Mouse (Mus musculus) MEL (cell line): ENCODE results near the gene Pcgf2. TPM values are rescaled to one million over a fixed set of nuclear protein-coding genes. Genes with fewer than 3 reads are reported as not detected.

Experiments used
- DNase-seq: peaks from one replicate; pipeline ENCODE4 v3.0.0; 2011; ENCODE audit warnings: low read depth, low spot score
- H3K27ac ChIP-seq: 2 replicates; pipeline ENCODE4 v1.5.1; 2012; ENCODE audit warnings: low read depth, mild to moderate bottlenecking, control low read depth, low read length, moderate library complexity; ENCODE audit not compliant: control insufficient read depth
- H3K27me3 ChIP-seq, 2 experiments: fragments of 150-350 bp in 1 of 2; sonication (generic) in 1 of 2; 2 replicates each; pipeline ENCODE4 v1.6.1; 2012; ENCODE audit warnings: low read length in 2 of 2, mild to moderate bottlenecking in 2 of 2, improper control_type of control experiment in 1 of 2, moderate library complexity in 1 of 2; ENCODE audit not compliant: insufficient read depth in 2 of 2, control insufficient read depth in 1 of 2
- H3K36me3 ChIP-seq, 2 experiments: 2 replicates each; pipeline ENCODE4 v1.6.1; 2012 to 2014; ENCODE audit warnings: low read length in 2 of 2, improper control_type of control experiment in 1 of 2, inconsistent platforms in 1 of 2, mild to moderate bottlenecking in 1 of 2; ENCODE audit not compliant: insufficient read depth in 2 of 2, control insufficient read depth in 1 of 2
- H3K4me1 ChIP-seq, 2 experiments: fragments of 150-350 bp in 1 of 2; sonication (generic) in 1 of 2; 2 replicates each; pipeline ENCODE4 v1.6.1; 2012; ENCODE audit warnings: low read length in 2 of 2, improper control_type of control experiment in 1 of 2, mild to moderate bottlenecking in 1 of 2; ENCODE audit not compliant: insufficient read depth in 2 of 2, control insufficient read depth in 1 of 2
- H3K4me3 ChIP-seq, 2 experiments: fragments of 150-350 bp in 1 of 2; sonication (generic) in 1 of 2; 2 replicates each; pipeline ENCODE4 v1.5.1; 2012; ENCODE audit warnings: low read depth in 2 of 2, low read length in 2 of 2, mild to moderate bottlenecking in 2 of 2, moderate library complexity in 2 of 2, control low read depth in 1 of 2, improper control_type of control experiment in 1 of 2; ENCODE audit not compliant: control insufficient read depth in 1 of 2, insufficient read depth in 1 of 2
- H3K79me2 ChIP-seq: 2 replicates; pipeline ENCODE4 v1.6.1; 2012; ENCODE audit warnings: mild to moderate bottlenecking, low read length, moderate library complexity; ENCODE audit not compliant: control insufficient read depth, poor library complexity, insufficient read depth
- H3K9ac ChIP-seq: 2 replicates; pipeline ENCODE4 v1.6.1; 2012; ENCODE audit warnings: low read depth, mild to moderate bottlenecking, control low read depth, low read length, moderate library complexity; ENCODE audit not compliant: control insufficient read depth, poor library complexity, severe bottlenecking
- H3K9me3 ChIP-seq: fragments of 150-350 bp; sonication (generic); replicated peaks from 2 replicates; pipeline ENCODE4 v1.6.1; 2012; ENCODE audit warnings: mild to moderate bottlenecking, low read length, improper control_type of control experiment, moderate library complexity; ENCODE audit not compliant: insufficient read depth
- CHD2 ChIP-seq: IDR thresholded peaks from 2 replicates; pipeline ENCODE4 v1.6.1; 2011; ENCODE audit warnings: low read length, improper control_type of control experiment
- CTCF ChIP-seq, 3 experiments: IDR thresholded peaks in 2 of 3; conservative IDR thresholded peaks in 1 of 3; 2 replicates each; pipeline ENCODE4 v1.5.1; 2011 to 2012; ENCODE audit warnings: low read length in 3 of 3, low read depth in 2 of 3, mild to moderate bottlenecking in 2 of 3, improper control_type of control experiment in 1 of 3, inconsistent platforms in 1 of 3, mixed read lengths in 1 of 3, moderate library complexity in 1 of 3; ENCODE audit not compliant: control insufficient read depth in 1 of 3, insufficient read depth in 1 of 3, poor library complexity in 1 of 3, severe bottlenecking in 1 of 3
- ELF1 ChIP-seq: IDR thresholded peaks from 2 replicates; pipeline ENCODE4 v1.6.1; 2014; ENCODE audit warnings: low read depth, mild to moderate bottlenecking, inconsistent platforms, low read length, improper control_type of control experiment, moderate library complexity
- ETS1 ChIP-seq: IDR thresholded peaks from 2 replicates; pipeline ENCODE4 v1.6.1; 2012; ENCODE audit warnings: low read depth, mild to moderate bottlenecking, inconsistent platforms, low read length, improper control_type of control experiment, moderate library complexity
- GABPA ChIP-seq: IDR thresholded peaks from 2 replicates; pipeline ENCODE4 v1.6.1; 2012; ENCODE audit warnings: low read depth, mild to moderate bottlenecking, inconsistent platforms, low read length, improper control_type of control experiment, moderate library complexity
- HCFC1 ChIP-seq: IDR thresholded peaks from 2 replicates; pipeline ENCODE4 v1.6.1; 2012; ENCODE audit warnings: low read depth, mild to moderate bottlenecking, inconsistent platforms, low read length, improper control_type of control experiment, moderate library complexity
- JUND ChIP-seq: IDR thresholded peaks from 2 replicates; pipeline ENCODE4 v1.6.1; 2011; ENCODE audit warnings: low read depth, mild to moderate bottlenecking, improper control_type of control experiment, low read length
- MAFK ChIP-seq: IDR thresholded peaks from 2 replicates; pipeline ENCODE4 v1.6.1; 2011; ENCODE audit warnings: low read depth, mild to moderate bottlenecking, low read length, improper control_type of control experiment, borderline replicate concordance
- MEF2A ChIP-seq: IDR thresholded peaks from 2 replicates; pipeline ENCODE4 v1.6.1; 2014; ENCODE audit warnings: low read depth, mild to moderate bottlenecking, inconsistent platforms, low read length, improper control_type of control experiment; ENCODE audit not compliant: poor library complexity, insufficient replicate concordance, severe bottlenecking; ENCODE audit errors: extremely low read depth
- MYB ChIP-seq: IDR thresholded peaks from 2 replicates; pipeline ENCODE4 v1.6.1; 2011; ENCODE audit warnings: mild to moderate bottlenecking, low read depth, low read length, improper control_type of control experiment
- NRF1 ChIP-seq: IDR thresholded peaks from 2 replicates; pipeline ENCODE4 v1.6.1; 2014; ENCODE audit warnings: low read depth, mild to moderate bottlenecking, inconsistent platforms, low read length, improper control_type of control experiment, moderate library complexity; ENCODE audit not compliant: poor library complexity, insufficient read depth, severe bottlenecking
- RCOR1 ChIP-seq: IDR thresholded peaks from 2 replicates; pipeline ENCODE4 v1.6.1; 2012; ENCODE audit warnings: low read depth, mild to moderate bottlenecking, inconsistent platforms, low read length, improper control_type of control experiment
- SMC3 ChIP-seq: IDR thresholded peaks from 2 replicates; pipeline ENCODE4 v1.6.1; 2011; ENCODE audit warnings: low read depth, low read length, improper control_type of control experiment
- TCF12 ChIP-seq: IDR thresholded peaks from 2 replicates; pipeline ENCODE4 v1.6.1; 2014; ENCODE audit warnings: low read depth, mild to moderate bottlenecking, inconsistent platforms, low read length, improper control_type of control experiment, moderate library complexity
- USF1 ChIP-seq: IDR thresholded peaks from 2 replicates; pipeline ENCODE4 v1.6.1; 2014; ENCODE audit warnings: low read depth, mild to moderate bottlenecking, inconsistent platforms, low read length, improper control_type of control experiment, moderate library complexity
- ZMIZ1 ChIP-seq: IDR thresholded peaks from 2 replicates; pipeline ENCODE4 v1.6.1; 2012; ENCODE audit warnings: low read depth, mild to moderate bottlenecking, inconsistent platforms, low read length, improper control_type of control experiment, moderate library complexity
- ZNF384 ChIP-seq: IDR thresholded peaks from 2 replicates; pipeline ENCODE4 v1.6.1; 2012; ENCODE audit warnings: low read depth, mild to moderate bottlenecking, inconsistent platforms, low read length, improper control_type of control experiment
- polyA plus RNA-seq, 2 experiments: library from polyadenylated mRNA; stranded (reverse) in 1 of 2; unstranded in 1 of 2; fragments of >175 nt in 1 of 2; fragments of >200 nt in 1 of 2; gene quantifications; 2 replicates each; pipeline versions ENCODE4 v1.2.1 to v1.2.4; 2012; ENCODE audit warnings: low replicate concordance in 2 of 2, low read depth in 1 of 2; ENCODE audit not compliant: insufficient read length in 2 of 2, insufficient read depth in 1 of 2, missing spikeins in 1 of 2
- total RNA-seq: library from RNA; depleted of rRNA; stranded (reverse); fragments of 300-350 nt; gene quantifications from 2 replicates; pipeline ENCODE4 v1.2.3, GENCODE M21; 2012

The Pcgf2 gene
- total and polyA plus RNA-seq, 3 experiments, result 12.3 to 38.7 TPM; not detected in 1

DNA sequence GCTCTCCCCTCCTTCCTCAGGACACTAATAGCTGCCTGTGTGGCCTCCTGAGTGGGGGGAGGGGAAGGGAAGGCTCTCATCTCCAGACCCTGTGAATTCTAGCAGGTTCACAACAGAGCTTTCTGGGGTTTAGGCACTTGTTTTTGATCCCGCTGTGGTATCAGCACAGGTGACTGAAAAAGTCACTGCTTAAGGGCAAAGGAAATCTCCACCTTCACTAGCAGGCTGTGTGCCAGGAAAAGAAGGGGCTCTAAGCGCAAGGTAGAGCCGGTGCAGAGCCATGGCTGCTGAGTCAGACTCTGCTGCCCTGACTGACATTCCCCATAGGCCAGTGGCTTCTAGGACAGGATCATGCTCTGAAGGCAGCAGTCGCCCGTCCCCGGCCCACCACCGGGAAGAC lies 28.4 kb upstream of the Pcgf2 start:
- H3K4me3 ChIP-seq, result no peak overlapping the region
- peaks cover 1% of the 10 kb centered on the region; the same call in 1 of the 2 replicates for H3K79me2 ChIP-seq
- H3K27me3 ChIP-seq, result no peaks in the 10 kb centered on the region
- no peak overlapping the region for H3K27ac ChIP-seq
- peaks cover 0 to 14% of the 10 kb centered on the region in 2 experiments; a peak in 2 of 4 replicates for H3K36me3 ChIP-seq
- no peaks in the 10 kb centered on the region for H3K4me1 ChIP-seq
- DNase-seq, result no peak
- no peaks in the 10 kb centered on the region for H3K9me3 ChIP-seq
- no peak overlapping the region for H3K9ac ChIP-seq
- TF ChIP-seq RCOR1 (no peak), ETS1 (no peak), USF1 (no peak), CHD2 (no peak), SMC3 (no peak)
- TF ChIP-seq, all 39 proteins: peak for 0

DNA sequence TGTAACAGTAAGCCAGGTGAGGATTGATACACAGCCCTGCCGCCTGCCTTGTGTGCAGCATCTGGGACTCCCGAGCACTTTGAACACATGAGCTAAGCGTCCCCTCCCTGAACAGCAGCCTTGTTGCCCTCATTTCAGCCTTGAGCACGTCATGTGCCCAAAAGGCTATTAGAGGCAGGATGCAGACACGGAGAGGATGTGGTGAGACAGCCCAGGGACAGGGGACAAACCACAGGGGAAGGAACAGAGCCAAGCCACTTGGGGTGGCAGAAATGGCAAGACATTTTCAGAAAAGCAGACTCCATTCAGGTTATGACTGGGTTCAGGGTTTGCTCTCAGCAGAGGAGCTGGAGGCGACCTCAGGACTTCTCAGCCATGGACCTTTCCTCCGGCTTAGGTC lies 28.0 kb upstream of the Pcgf2 start:
- Histone ChIP-seq H3K9me3 (no peaks in the 10 kb centered on the region), H3K36me3 (peaks cover 0 to 17% of the 10 kb centered on the region in 2 experiments; a peak in 2 of 4 replicates), H3K27ac (no peak overlapping the region), H3K4me3 (no peak overlapping the region), H3K27me3 (no peaks in the 10 kb centered on the region), H3K79me2 (no peaks in the 10 kb centered on the region), H3K4me1 (no peaks in the 10 kb centered on the region), H3K9ac (no peak overlapping the region)
- DNase-seq, result no peak
- TF ChIP-seq CTCF (IDR thresholded peaks at IDR 0.05 in 2 of 3, conservative IDR thresholded peaks at IDR 0.05 in 1 of 3; ENCODE audit: control insufficient read depth in 1 of 3, insufficient read depth in 1 of 3, low read depth in 2 of 3, low read length in 3 of 3, poor library complexity in 1 of 3, severe bottlenecking in 1 of 3), result no peak
- no peak for TF ChIP-seq JUND
- no peak for TF ChIP-seq ZMIZ1
- TF ChIP-seq ZNF384, result no peak
- no peak for TF ChIP-seq MEF2A
- no peak for TF ChIP-seq SMC3
- TF ChIP-seq MYB, result no peak
- no peak for TF ChIP-seq ELF1
- no peak for TF ChIP-seq GABPA
- no peak for TF ChIP-seq CHD2
- TF ChIP-seq HCFC1, result no peak
- TF ChIP-seq USF1, result no peak
- no peak for TF ChIP-seq TCF12
- TF ChIP-seq ETS1, result no peak
- no peak for TF ChIP-seq NRF1
- no peak for TF ChIP-seq MAFK
